Mouse (Mus musculus) intestine, postnatal 0 days (tissue): Measurements from ENCODE around the gene Usp6nl. TPM values are rescaled to one million over a fixed set of nuclear protein-coding genes. Genes with fewer than 3 reads are reported as not detected.

Source experiments
- ATAC-seq: fragments of 200-750 bp; cut with Nextera tagmentation; 2 replicates; pipeline ENCODE4 v1.8.0; 2017; ENCODE audit warnings: mild to moderate bottlenecking, moderate TSS enrichment, moderate library complexity
- H3K27ac ChIP-seq: fragments of 300-500 bp; sonication (generic); 2 replicates; pipeline ENCODE4 v1.5.1; 2014; ENCODE audit warnings: mild to moderate bottlenecking, low read depth, low read length, moderate library complexity
- H3K27me3 ChIP-seq: fragments of 300-500 bp; sonication (generic); replicated peaks from 2 replicates; pipeline ENCODE4 v1.6.1; 2014; ENCODE audit warnings: low read length, mixed read lengths; ENCODE audit not compliant: control insufficient read depth, insufficient read depth
- H3K36me3 ChIP-seq: fragments of 300-500 bp; sonication (generic); 2 replicates; pipeline ENCODE4 v1.6.1; 2014; ENCODE audit warnings: mild to moderate bottlenecking, moderate library complexity; ENCODE audit not compliant: control insufficient read depth, insufficient read depth
- H3K4me1 ChIP-seq: fragments of 300-500 bp; sonication (generic); replicated peaks from 2 replicates; pipeline ENCODE4 v1.6.1; 2014; ENCODE audit warnings: antibody characterized with exemption, low read length, mixed read lengths; ENCODE audit not compliant: control insufficient read depth, insufficient read depth
- H3K4me2 ChIP-seq: fragments of 300-500 bp; sonication (generic); replicated peaks from 2 replicates; pipeline ENCODE4 v1.6.1; 2014; ENCODE audit warnings: low read depth, mild to moderate bottlenecking, moderate library complexity
- H3K4me3 ChIP-seq: fragments of 300-500 bp; sonication (generic); 2 replicates; pipeline ENCODE4 v1.5.1; 2014; ENCODE audit warnings: low read depth, low read length
- H3K9ac ChIP-seq: fragments of 300-500 bp; sonication (generic); 2 replicates; pipeline ENCODE4 v1.6.1; 2014; ENCODE audit warnings: mild to moderate bottlenecking, low read depth, low read length
- H3K9me3 ChIP-seq: fragments of 300-500 bp; sonication (generic); 2 replicates; pipeline ENCODE4 v1.6.1; 2016; ENCODE audit warnings: mixed run types; ENCODE audit not compliant: control insufficient read depth
- CTCF ChIP-seq: sonication (generic); IDR thresholded peaks from 2 replicates; pipeline ENCODE4 v1.5.1; 2016; ENCODE audit warnings: low read depth, mild to moderate bottlenecking, control low read depth, antibody characterized with exemption, moderate library complexity
- WGBS: fragments of 180-500 bp; shearing (Covaris S2); extraction: QIAGEN DNeasy Blood & Tissue Kit; methylation state at CpG from one replicate; pipeline ENCODE4 v1.1.7; 2014; 5-methylcytosine and 5-hydroxymethylcytosine counted together
- polyA plus RNA-seq: library from polyadenylated mRNA; unstranded; fragments of >200 nt; fragmentation: Nextera tagmentation; extraction: Ambion mirVana; gene quantifications from 2 replicates; pipeline ENCODE4 v1.2.1, GENCODE M21; 2015

Gene Usp6nl
- polyA plus RNA-seq, 1 experiment from 2014 or later = 6.8 TPM

GRCm38 (mm10) chr2:6285794-6286193 lies 36.7 kb upstream of the Usp6nl start:
- no peak overlapping the region for H3K4me3 ChIP-seq
- no peak for TF ChIP-seq CTCF

GRCm38 (mm10) chr2:6293825-6294444 lies 28.5 kb upstream of the Usp6nl start:
- H3K36me3 ChIP-seq = no peaks in the 10 kb centered on the region
- H3K4me1 ChIP-seq = no peaks in the 10 kb centered on the region
- no peak for ATAC-seq
- no peak overlapping the region for H3K9ac ChIP-seq
- H3K4me3 ChIP-seq = no peak overlapping the region
- H3K9me3 ChIP-seq = no peaks in the 10 kb centered on the region
- no peak for TF ChIP-seq CTCF
- no peak overlapping the region for H3K27ac ChIP-seq
- no peaks in the 10 kb centered on the region for H3K27me3 ChIP-seq
- no peak overlapping the region for H3K4me2 ChIP-seq
- WGBS = 49% methylated on average over 11 of the region's 11 CpGs

More at GRCm38 (mm10) chr2:6285794-6286193, 36.7 kb upstream of the Usp6nl start:
- no peaks in the 10 kb centered on the region for H3K27me3 ChIP-seq
- H3K4me1 ChIP-seq = no peaks in the 10 kb centered on the region
- no peaks in the 10 kb centered on the region for H3K36me3 ChIP-seq
- WGBS = 64% methylated on average over 1 of the region's 1 CpGs
- no peak overlapping the region for H3K27ac ChIP-seq
- no peak overlapping the region for H3K9ac ChIP-seq
- no peak overlapping the region for H3K4me2 ChIP-seq
- ATAC-seq = no peak
- no peaks in the 10 kb centered on the region for H3K9me3 ChIP-seq

GRCm38 (mm10) chr2:6294993-6295628 lies 27.4 kb upstream of the Usp6nl start:
- WGBS = 53% methylated on average over 7 of the region's 7 CpGs
- no peak for ATAC-seq
- H3K4me2 ChIP-seq = no peak overlapping the region
- no peak overlapping the region for H3K27ac ChIP-seq
- H3K4me1 ChIP-seq = no peaks in the 10 kb centered on the region
- no peaks in the 10 kb centered on the region for H3K27me3 ChIP-seq
- H3K4me3 ChIP-seq = no peak overlapping the region
- no peaks in the 10 kb centered on the region for H3K9me3 ChIP-seq
- TF ChIP-seq CTCF = no peak
- H3K36me3 ChIP-seq = no peaks in the 10 kb centered on the region
- H3K9ac ChIP-seq = no peak overlapping the region

GRCm38 (mm10) chr2:6304768-6305167 lies 17.7 kb upstream of the Usp6nl start:
- WGBS = 85% methylated on average over 4 of the region's 4 CpGs
- no peaks in the 10 kb centered on the region for H3K4me1 ChIP-seq
- H3K27ac ChIP-seq = no peak overlapping the region
- ATAC-seq = no peak
- no peak for TF ChIP-seq CTCF
- H3K4me2 ChIP-seq = no peak overlapping the region
- no peaks in the 10 kb centered on the region for H3K36me3 ChIP-seq
- no peak overlapping the region for H3K4me3 ChIP-seq
- H3K27me3 ChIP-seq = no peaks in the 10 kb centered on the region
- no peaks in the 10 kb centered on the region for H3K9me3 ChIP-seq
- no peak overlapping the region for H3K9ac ChIP-seq

- Histone ChIP-seq H3K27ac (no peak overlapping the region), H3K36me3 (no peaks in the 10 kb centered on the region), H3K4me3 (no peak overlapping the region), H3K9ac (no peak overlapping the region), H3K4me2 (no peak overlapping the region), H3K27me3 (no peaks in the 10 kb centered on the region), H3K9me3 (no peaks in the 10 kb centered on the region), H3K4me1 (no peaks in the 10 kb centered on the region)
- 68% methylated on average over 3 of the region's 3 CpGs for WGBS
- no peak for TF ChIP-seq CTCF
- no peak for ATAC-seq
Observed at GRCm38 (mm10) chr2:6306861-6307260, 15.6 kb upstream of the Usp6nl start.

GRCm38 (mm10) chr2:6309373-6309821 lies 13.1 kb upstream of the Usp6nl start:
- ATAC-seq = no peak
- 62% methylated on average over 6 of the region's 6 CpGs for WGBS
- no peak overlapping the region for H3K4me3 ChIP-seq
- no peaks in the 10 kb centered on the region for H3K27me3 ChIP-seq
- H3K36me3 ChIP-seq = no peaks in the 10 kb centered on the region
- H3K4me1 ChIP-seq = no peaks in the 10 kb centered on the region
- H3K4me2 ChIP-seq = no peak overlapping the region
- no peak overlapping the region for H3K27ac ChIP-seq
- no peak for TF ChIP-seq CTCF
- no peak overlapping the region for H3K9ac ChIP-seq
- H3K9me3 ChIP-seq = no peaks in the 10 kb centered on the region
